Mouse (Mus musculus) liver, adult 2 months (tissue): ENCODE results near the gene Antxr2.

Source experiments
- CTCF ChIP-seq: fragments of 200-500 bp; IDR thresholded peaks from 2 replicates; pipeline ENCODE4 v1.5.1; 2011; ENCODE audit warnings: low read depth, low read length, control low read depth
- POLR2A ChIP-seq: fragments of 200-500 bp; IDR thresholded peaks from 2 replicates; pipeline ENCODE4 v1.6.1; 2011; ENCODE audit warnings: low read length, control low read depth; ENCODE audit not compliant: insufficient read depth; ENCODE audit errors: extremely low read depth

DNA sequence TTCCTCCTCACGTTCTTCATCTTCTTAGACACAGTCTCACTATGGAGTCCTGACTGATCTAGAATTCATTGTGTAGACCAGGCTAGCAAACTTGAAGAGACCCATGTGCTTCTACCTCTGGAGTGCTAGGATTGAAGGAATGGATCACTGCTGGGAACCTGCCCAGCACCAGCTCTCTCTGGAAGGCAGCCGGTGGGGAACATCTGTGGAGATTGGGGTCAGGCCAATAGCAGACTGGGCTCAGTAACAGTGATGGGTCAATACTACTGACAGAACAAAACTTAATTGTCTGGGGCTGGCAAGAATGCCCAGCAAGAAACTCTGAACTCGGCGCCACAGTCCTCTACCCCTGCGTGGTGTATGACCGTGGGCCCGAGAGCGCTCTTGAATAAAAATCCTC, 25.1 kb downstream of the Antxr2 start:
- TF ChIP-seq POLR2A (no peak), CTCF (no peak)
